Mouse (Mus musculus): ENCODE data around the gene Hspb7.

Hspb7 gene

GRCm38 (mm10) chr4:141444451-141445327, 24.1 kb downstream of the Hspb7 start, which contains the start of gene Zbtb17:
Gene Zbtb17 (plus strand): TSS chr4:141444654.
- peak; percentile 92 to 96 for DNase-seq (ENCODE audit: inconsistent age in 2 of 2, low spot score in 1 of 2)

- peak; percentile 22 to 71 for DNase-seq (ENCODE audit: inconsistent age in 2 of 2, low spot score in 1 of 2)
Observed at GRCm38 (mm10) chr4:141445328-141445720, 24.7 kb downstream of the Hspb7 start.

- DNase-seq (ENCODE audit: inconsistent age in 2 of 2, low spot score in 1 of 2) = no peak
Observed at GRCm38 (mm10) chr4:141446211-141446610, 25.6 kb downstream of the Hspb7 start.

DNA sequence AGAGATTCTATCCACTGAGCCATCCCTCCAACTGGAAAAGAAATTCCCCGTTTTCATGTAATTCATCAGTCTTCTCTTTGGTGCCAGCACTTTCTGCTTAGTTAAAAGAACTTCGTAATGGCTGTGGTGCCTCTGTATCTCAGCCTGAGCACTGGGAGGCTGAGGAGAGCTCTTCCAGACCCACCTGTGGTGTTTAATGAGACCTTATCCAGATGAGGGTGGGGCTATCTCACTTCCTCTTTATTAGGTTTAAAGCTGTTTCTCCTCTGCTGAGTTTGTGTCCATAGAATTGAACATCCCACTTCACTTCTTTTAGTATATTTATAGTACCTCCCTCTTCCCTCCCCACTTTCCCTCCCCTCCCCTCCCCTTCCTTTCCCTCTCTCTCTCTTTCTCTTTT, 30.7 kb downstream of the Hspb7 start:
- DNase-seq (ENCODE audit: inconsistent age in 2 of 2, low spot score in 1 of 2) = no peak

GRCm38 (mm10) chr4:141451916-141452450, 31.4 kb downstream of the Hspb7 start:
- peak; percentile 65 to 79 for DNase-seq (ENCODE audit: inconsistent age in 2 of 2, low spot score in 1 of 2)

- DNase-seq (ENCODE audit: inconsistent age in 2 of 2, low spot score in 1 of 2) = peak; percentile 53 to 78
Observed at GRCm38 (mm10) chr4:141454581-141455350, 34.2 kb downstream of the Hspb7 start.

DNA sequence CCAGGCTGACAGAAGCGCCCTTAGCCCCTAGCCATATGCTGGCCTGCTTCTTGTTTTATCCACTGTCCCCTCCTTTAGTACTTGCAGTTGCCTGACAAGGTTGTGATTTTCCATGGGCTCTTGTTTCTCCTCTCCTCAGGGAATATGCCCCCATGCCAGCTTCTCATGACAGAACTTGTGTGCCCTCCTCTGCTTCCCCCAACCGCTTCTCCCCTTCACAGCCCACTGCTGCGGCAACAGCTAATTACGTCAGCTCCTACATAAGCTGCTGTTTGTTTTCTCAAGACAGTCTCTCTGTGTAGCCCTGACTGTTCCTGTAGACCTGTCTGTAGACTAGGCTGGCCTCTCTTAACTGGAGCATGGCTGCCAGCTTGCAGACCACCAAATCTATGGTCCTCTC, 34.9 kb downstream of the Hspb7 start:
- peak in 1 of 2 experiments; percentile 8 for DNase-seq (ENCODE audit: inconsistent age in 2 of 2, low spot score in 1 of 2)

DNA sequence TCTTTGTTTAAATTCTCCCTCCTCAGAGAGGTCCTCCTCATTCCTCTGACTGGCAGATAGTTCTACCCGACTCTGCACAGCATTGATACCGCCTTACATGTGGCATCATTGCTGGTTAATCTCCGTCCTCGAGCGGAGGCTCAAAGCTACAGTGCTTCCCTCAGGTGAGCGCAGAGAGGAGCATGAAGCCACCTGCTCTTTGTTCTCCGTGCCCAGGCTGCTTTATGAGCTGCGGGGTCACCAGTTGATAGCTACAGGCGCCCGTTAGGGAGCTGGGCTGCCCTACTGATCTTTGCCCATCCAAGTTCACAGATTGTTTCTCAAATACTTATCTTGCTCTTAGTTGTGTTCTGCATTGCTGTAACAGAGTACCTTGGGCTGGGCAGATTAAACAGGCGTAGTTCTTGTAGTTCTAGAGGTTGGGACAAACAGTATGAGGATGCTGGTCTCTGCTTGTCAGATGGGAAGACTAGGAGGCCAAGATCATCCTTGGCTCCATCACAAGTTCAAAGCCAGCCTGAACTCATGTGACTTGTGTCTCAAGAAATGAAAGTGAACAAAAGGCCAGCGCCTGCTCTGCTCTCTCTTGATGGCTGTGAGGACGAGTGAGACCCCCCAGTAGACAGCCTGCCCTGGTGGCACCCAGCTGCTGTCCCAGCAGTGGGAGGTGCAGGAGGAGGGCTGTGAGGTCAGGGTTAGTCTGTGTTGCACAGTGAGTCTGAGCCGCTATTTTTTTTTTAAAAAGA, 35.8 kb downstream of the Hspb7 start:
- DNase-seq (ENCODE audit: inconsistent age in 2 of 2, low spot score in 1 of 2) = no peak

GRCm38 (mm10) chr4:141458236-141458635, 37.7 kb downstream of the Hspb7 start:
- DNase-seq (ENCODE audit: inconsistent age in 2 of 2, low spot score in 1 of 2) = no peak

DNA sequence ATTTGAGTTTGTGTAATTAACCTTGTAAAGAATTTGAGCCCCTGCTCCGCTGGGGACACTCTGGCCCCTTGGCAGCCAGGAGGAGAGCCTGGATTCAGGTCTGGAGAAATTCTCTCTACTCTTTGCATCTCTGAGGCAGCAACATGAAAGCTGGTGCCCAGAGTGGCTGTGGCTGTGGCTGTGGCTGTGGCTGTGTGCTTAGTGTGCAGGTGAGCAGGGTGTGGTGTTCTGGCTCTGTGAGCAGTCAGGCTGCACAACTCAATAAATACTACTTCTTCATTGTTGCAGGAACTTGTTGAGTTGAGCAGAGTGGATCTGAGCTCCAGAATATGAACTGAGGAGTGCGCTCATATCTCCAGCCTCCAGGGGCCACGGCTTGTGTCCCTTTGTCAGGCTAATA, 38.3 kb downstream of the Hspb7 start:
- no peak for DNase-seq (ENCODE audit: inconsistent age in 2 of 2, low spot score in 1 of 2)

- DNase-seq (ENCODE audit: inconsistent age in 2 of 2, low spot score in 1 of 2) = no peak
Observed at GRCm38 (mm10) chr4:141459766-141460165, 39.2 kb downstream of the Hspb7 start.

DNA sequence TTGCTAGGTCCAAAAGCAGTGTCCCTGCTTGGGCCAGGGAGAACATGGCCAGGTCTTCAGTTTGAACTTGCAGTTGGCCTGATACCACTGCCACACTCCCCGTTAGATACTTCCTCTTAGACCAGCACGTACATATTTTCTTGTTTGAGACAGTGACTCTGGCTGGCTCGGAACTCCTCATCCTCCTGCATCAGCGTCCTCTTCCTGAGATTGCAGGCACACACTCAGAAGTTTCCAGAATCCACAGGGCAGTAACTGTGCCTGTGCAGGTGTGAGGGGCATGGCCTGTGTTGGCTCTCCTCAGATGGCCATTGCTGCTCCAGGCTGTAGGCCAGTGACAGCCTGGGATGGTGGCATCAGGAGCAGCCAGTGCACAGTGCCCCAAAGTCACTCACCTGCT, 39.9 kb downstream of the Hspb7 start:
- no peak for DNase-seq (ENCODE audit: inconsistent age in 2 of 2, low spot score in 1 of 2)

DNA sequence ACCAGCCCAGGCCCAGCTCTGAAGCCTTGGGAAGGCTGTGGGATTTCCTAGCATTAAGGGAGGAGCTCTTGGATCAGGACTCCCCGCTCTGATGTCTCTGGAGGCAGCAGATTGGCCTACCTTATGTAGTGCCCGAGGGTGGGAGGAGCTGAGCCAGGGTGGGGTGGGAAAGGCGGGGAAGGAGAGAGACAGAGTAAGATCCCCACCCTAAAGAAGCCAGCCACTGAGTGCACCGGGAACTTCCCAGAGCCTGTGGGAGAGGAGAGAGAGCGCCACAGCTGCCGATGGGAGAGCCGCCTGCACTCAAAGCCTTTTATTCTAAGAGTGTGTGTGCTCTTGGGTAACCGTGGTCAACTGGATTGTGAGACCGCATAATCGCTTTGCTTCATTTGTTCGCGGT, 40.5 kb downstream of the Hspb7 start:
- DNase-seq (ENCODE audit: inconsistent age in 2 of 2, low spot score in 1 of 2) = no peak

- DNase-seq (ENCODE audit: inconsistent age in 2 of 2, low spot score in 1 of 2) = no peak
Observed at GRCm38 (mm10) chr4:141461576-141461975, 41.0 kb downstream of the Hspb7 start.

DNA sequence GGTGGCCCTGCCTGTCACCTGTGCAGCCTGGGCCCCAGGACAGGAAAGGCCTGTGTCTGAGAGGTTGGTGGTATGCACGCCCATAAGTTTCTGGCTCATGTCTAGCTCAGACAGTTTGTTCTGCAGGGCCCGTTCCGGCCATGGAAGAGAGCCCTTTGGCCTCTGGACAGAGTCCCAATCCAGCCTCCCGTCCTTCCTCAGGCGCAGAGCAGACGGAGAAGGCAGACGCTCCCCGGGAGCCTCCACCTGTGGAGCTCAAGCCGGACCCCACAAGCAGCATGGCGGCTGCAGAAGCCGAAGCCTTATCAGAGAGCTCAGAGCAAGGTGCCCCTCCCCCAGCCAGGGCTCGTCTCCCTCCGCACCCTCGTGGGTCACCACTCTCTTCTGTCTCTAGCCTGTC, 42.9 kb downstream of the Hspb7 start:
- no peak for DNase-seq (ENCODE audit: inconsistent age in 2 of 2, low spot score in 1 of 2)

- peak in 1 of 2 experiments; percentile 11 for DNase-seq (ENCODE audit: inconsistent age in 2 of 2, low spot score in 1 of 2)
Observed at GRCm38 (mm10) chr4:141464722-141465121, 44.1 kb downstream of the Hspb7 start.

GRCm38 (mm10) chr4:141465512-141466288, 45.1 kb downstream of the Hspb7 start:
- DNase-seq (ENCODE audit: inconsistent age in 2 of 2, low spot score in 1 of 2) = peak in 1 of 2 experiments; percentile 14

DNA sequence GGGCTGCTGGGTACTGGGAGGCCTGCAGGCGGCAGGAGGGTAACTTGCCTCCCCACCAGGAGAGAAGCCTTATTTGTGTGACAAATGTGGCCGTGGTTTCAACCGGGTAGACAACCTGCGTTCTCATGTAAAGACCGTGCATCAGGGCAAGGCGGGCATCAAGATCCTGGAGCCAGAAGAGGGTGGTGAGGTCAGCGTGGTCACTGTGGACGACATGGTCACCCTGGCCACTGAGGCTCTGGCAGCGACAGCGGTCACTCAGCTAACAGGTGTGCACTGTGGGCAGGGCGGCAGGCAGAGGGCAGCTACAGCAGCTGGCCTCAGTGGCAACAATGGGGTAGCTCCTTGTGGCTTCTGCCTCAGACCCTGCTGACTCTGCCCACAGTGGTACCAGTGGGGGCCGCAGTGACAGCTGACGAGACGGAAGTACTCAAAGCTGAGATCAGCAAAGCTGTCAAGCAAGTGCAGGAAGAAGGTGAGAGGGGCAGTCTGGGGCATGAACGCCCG, 45.8 kb downstream of the Hspb7 start:
- peak in 1 of 2 experiments; percentile 5 for DNase-seq (ENCODE audit: inconsistent age in 2 of 2, low spot score in 1 of 2)

DNA sequence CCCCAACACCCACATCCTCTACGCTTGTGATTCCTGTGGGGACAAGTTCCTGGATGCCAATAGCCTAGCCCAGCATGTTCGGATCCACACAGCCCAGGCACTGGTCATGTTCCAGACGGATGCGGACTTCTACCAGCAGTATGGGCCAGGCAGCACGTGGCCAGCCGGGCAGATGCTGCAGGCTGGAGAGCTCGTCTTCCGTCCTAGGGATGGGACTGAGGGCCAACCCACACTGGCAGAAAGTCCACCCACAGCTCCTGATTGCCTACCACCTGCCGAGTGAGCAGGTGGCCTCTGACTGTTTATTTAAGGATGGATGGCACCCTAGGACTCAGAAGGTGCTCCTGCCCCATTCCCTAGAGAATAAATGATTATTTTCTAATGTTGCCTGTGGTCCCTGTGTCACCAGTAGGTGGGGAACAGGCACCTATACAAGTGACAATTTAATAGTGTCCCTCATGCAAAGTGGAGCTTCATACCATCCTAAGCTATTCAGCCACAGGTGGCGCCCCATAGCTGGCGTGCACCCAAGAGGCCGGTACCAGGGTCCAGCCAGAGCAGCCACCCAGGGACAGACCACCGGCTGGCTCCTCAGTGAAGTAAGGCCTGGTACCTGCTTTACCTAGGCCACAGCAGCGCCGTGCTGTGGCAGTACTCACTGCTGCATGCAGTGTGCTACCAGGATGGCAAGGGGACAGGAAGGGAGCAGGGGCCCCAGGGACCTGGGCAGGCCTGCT, 46.4 kb downstream of the Hspb7 start:
- DNase-seq (ENCODE audit: inconsistent age in 2 of 2, low spot score in 1 of 2) = peak in 1 of 2 experiments; percentile 5

Data from adrenal gland, adult (tissue).